Mouse (Mus musculus): ENCODE measurements around the gene Rpl6.

DNA sequence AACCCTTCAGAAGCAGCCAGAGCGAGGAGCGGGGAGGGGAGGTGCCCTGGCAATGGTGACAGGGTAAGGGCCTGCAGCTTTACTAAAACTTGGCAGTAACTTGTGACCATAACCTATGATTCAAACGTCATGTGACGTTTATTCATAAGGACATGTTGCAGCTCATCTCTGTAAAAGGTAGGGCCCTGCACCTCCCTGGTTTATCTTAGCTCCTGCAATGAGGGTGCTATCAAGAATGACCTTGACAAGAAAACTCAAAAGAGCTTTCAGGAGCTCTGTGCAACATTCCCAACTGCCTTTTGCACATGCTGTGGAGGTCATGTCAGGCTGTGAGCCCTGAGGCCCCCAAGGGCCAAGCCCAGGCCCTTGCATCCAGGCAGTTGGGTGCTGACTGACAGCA, 48.2 kb upstream of the Rpl6 start:
- TF ChIP-seq POLR2A (IDR thresholded peaks at IDR 0.05; ENCODE audit: low read depth, low read length) (no peak), CTCF (IDR thresholded peaks at IDR 0.05; ENCODE audit: extremely low read depth, insufficient read length, insufficient replicate concordance, low read depth, low read length) (no peak)
